Mouse (Mus musculus): ENCODE results near the gene Cdk6. TPM values are rescaled to one million over a fixed set of nuclear protein-coding genes. Genes with fewer than 3 reads are reported as not detected.

Gene Cdk6
- polyA plus RNA-seq, 1 experiment, result 8.9 TPM

- Histone ChIP-seq H3K36me3 (ENCODE audit: control insufficient read depth, insufficient read depth) (peaks cover 9% of the 10 kb centered on the region), H3K4me2 (ENCODE audit: low read depth) (no peak overlapping the region), H3K27me3 (ENCODE audit: control insufficient read depth, insufficient read depth, insufficient read length) (no peaks in the 10 kb centered on the region), H3ac (ENCODE audit: control insufficient read depth, insufficient read length) (no peak overlapping the region), H3K4me3 (no peak overlapping the region), H3K79me2 (ENCODE audit: control insufficient read depth, insufficient read depth) (no peaks in the 10 kb centered on the region)
- no peak for TF ChIP-seq USF1 (IDR thresholded peaks at IDR 0.05; ENCODE audit: low read depth)
- no peak for TF ChIP-seq SRF (IDR thresholded peaks at IDR 0.05; ENCODE audit: control insufficient read depth, insufficient read length, low read depth)
- no peak for TF ChIP-seq CEBPB (IDR thresholded peaks at IDR 0.05; ENCODE audit: insufficient read depth, poor library complexity, severe bottlenecking)
- no peak for TF ChIP-seq MYOG (IDR thresholded peaks at IDR 0.05; ENCODE audit: control insufficient read depth in 1 of 3, insufficient read depth in 1 of 3, insufficient read length in 2 of 3, low read depth in 2 of 3)
- TF ChIP-seq REST (IDR thresholded peaks at IDR 0.05; ENCODE audit: insufficient read depth, insufficient read length), result no peak
- no peak for TF ChIP-seq TCF12 (IDR thresholded peaks at IDR 0.05; ENCODE audit: insufficient read depth, poor library complexity, severe bottlenecking)
- TF ChIP-seq POLR2AphosphoS2 (IDR thresholded peaks at IDR 0.05; ENCODE audit: insufficient read length, low read depth), result no peak
- TF ChIP-seq E2F4 (IDR thresholded peaks at IDR 0.05; ENCODE audit: insufficient read depth), result no peak
- no peak for TF ChIP-seq MYOD1 (IDR thresholded peaks at IDR 0.05; ENCODE audit: control insufficient read depth in 1 of 3, insufficient read length in 2 of 3, low read depth in 2 of 3)
- no peak for TF ChIP-seq TCF3 (IDR thresholded peaks at IDR 0.05; ENCODE audit: insufficient read length, low read depth)
- no peak for TF ChIP-seq MAX (IDR thresholded peaks at IDR 0.05; ENCODE audit: low read depth)
- TF ChIP-seq POLR2A (IDR thresholded peaks at IDR 0.05; ENCODE audit: insufficient read length, low read depth), result no peak
Measured at GRCm38 (mm10) chr5:3515477-3515876, 174.2 kb downstream of the Cdk6 start.

- Histone ChIP-seq H3ac (ENCODE audit: control insufficient read depth, insufficient read length) (no peak overlapping the region), H3K36me3 (ENCODE audit: control insufficient read depth, insufficient read depth) (peaks cover 9% of the 10 kb centered on the region)
Measured at GRCm38 (mm10) chr5:3516481-3517075, 175.3 kb downstream of the Cdk6 start.

GRCm38 (mm10) chr5:3520493-3521359, 179.4 kb downstream of the Cdk6 start:
- H3K79me2 ChIP-seq (ENCODE audit: control insufficient read depth, insufficient read depth), result no peaks in the 10 kb centered on the region
- TF ChIP-seq REST (IDR thresholded peaks at IDR 0.05; ENCODE audit: insufficient read depth, insufficient read length) (no peak), MYOG (IDR thresholded peaks at IDR 0.05; ENCODE audit: control insufficient read depth in 1 of 3, insufficient read depth in 1 of 3, insufficient read length in 2 of 3, low read depth in 2 of 3) (peak in 1 of 3 experiments; percentile 15)
- peaks cover 9% of the 10 kb centered on the region for H3K36me3 ChIP-seq (ENCODE audit: control insufficient read depth, insufficient read depth)
- H3ac ChIP-seq (ENCODE audit: control insufficient read depth, insufficient read length), result no peak overlapping the region
- H3K4me3 ChIP-seq, result no peak overlapping the region
- H3K27me3 ChIP-seq (ENCODE audit: control insufficient read depth, insufficient read depth, insufficient read length), result no peaks in the 10 kb centered on the region
- no peak overlapping the region for H3K4me2 ChIP-seq (ENCODE audit: low read depth)

More at GRCm38 (mm10) chr5:3516481-3517075, 175.3 kb downstream of the Cdk6 start:
- TF ChIP-seq POLR2AphosphoS2 (IDR thresholded peaks at IDR 0.05; ENCODE audit: insufficient read length, low read depth) (no peak), MYOD1 (IDR thresholded peaks at IDR 0.05; ENCODE audit: control insufficient read depth in 1 of 3, insufficient read length in 2 of 3, low read depth in 2 of 3) (no peak), SRF (IDR thresholded peaks at IDR 0.05; ENCODE audit: control insufficient read depth, insufficient read length, low read depth) (no peak), USF1 (IDR thresholded peaks at IDR 0.05; ENCODE audit: low read depth) (no peak), POLR2A (IDR thresholded peaks at IDR 0.05; ENCODE audit: insufficient read length, low read depth) (no peak), E2F4 (IDR thresholded peaks at IDR 0.05; ENCODE audit: insufficient read depth) (no peak), MAX (IDR thresholded peaks at IDR 0.05; ENCODE audit: low read depth) (no peak), REST (IDR thresholded peaks at IDR 0.05; ENCODE audit: insufficient read depth, insufficient read length) (no peak), TCF12 (IDR thresholded peaks at IDR 0.05; ENCODE audit: insufficient read depth, poor library complexity, severe bottlenecking) (no peak), MYOG (IDR thresholded peaks at IDR 0.05; ENCODE audit: control insufficient read depth in 1 of 3, insufficient read depth in 1 of 3, insufficient read length in 2 of 3, low read depth in 2 of 3) (no peak), TCF3 (IDR thresholded peaks at IDR 0.05; ENCODE audit: insufficient read length, low read depth) (no peak), CEBPB (IDR thresholded peaks at IDR 0.05; ENCODE audit: insufficient read depth, poor library complexity, severe bottlenecking) (no peak)
- no peaks in the 10 kb centered on the region for H3K27me3 ChIP-seq (ENCODE audit: control insufficient read depth, insufficient read depth, insufficient read length)
- no peak overlapping the region for H3K4me3 ChIP-seq
- no peak overlapping the region for H3K4me2 ChIP-seq (ENCODE audit: low read depth)
- H3K79me2 ChIP-seq (ENCODE audit: control insufficient read depth, insufficient read depth), result no peaks in the 10 kb centered on the region

GRCm38 (mm10) chr5:3521741-3522140, 180.5 kb downstream of the Cdk6 start:
- Histone ChIP-seq H3ac (ENCODE audit: control insufficient read depth, insufficient read length) (no peak overlapping the region), H3K4me2 (ENCODE audit: low read depth) (no peak overlapping the region), H3K4me3 (no peak overlapping the region), H3K79me2 (ENCODE audit: control insufficient read depth, insufficient read depth) (no peaks in the 10 kb centered on the region), H3K36me3 (ENCODE audit: control insufficient read depth, insufficient read depth) (peaks cover 9% of the 10 kb centered on the region), H3K27me3 (ENCODE audit: control insufficient read depth, insufficient read depth, insufficient read length) (no peaks in the 10 kb centered on the region)
- no peak for TF ChIP-seq TCF12 (IDR thresholded peaks at IDR 0.05; ENCODE audit: insufficient read depth, poor library complexity, severe bottlenecking)
- TF ChIP-seq MAX (IDR thresholded peaks at IDR 0.05; ENCODE audit: low read depth), result no peak
- TF ChIP-seq MYOG (IDR thresholded peaks at IDR 0.05; ENCODE audit: control insufficient read depth in 1 of 3, insufficient read depth in 1 of 3, insufficient read length in 2 of 3, low read depth in 2 of 3), result no peak
- no peak for TF ChIP-seq SRF (IDR thresholded peaks at IDR 0.05; ENCODE audit: control insufficient read depth, insufficient read length, low read depth)
- TF ChIP-seq E2F4 (IDR thresholded peaks at IDR 0.05; ENCODE audit: insufficient read depth), result no peak
- no peak for TF ChIP-seq POLR2AphosphoS2 (IDR thresholded peaks at IDR 0.05; ENCODE audit: insufficient read length, low read depth)
- TF ChIP-seq CEBPB (IDR thresholded peaks at IDR 0.05; ENCODE audit: insufficient read depth, poor library complexity, severe bottlenecking), result no peak
- no peak for TF ChIP-seq MYOD1 (IDR thresholded peaks at IDR 0.05; ENCODE audit: control insufficient read depth in 1 of 3, insufficient read length in 2 of 3, low read depth in 2 of 3)
- no peak for TF ChIP-seq POLR2A (IDR thresholded peaks at IDR 0.05; ENCODE audit: insufficient read length, low read depth)
- TF ChIP-seq USF1 (IDR thresholded peaks at IDR 0.05; ENCODE audit: low read depth), result no peak
- no peak for TF ChIP-seq TCF3 (IDR thresholded peaks at IDR 0.05; ENCODE audit: insufficient read length, low read depth)
- TF ChIP-seq REST (IDR thresholded peaks at IDR 0.05; ENCODE audit: insufficient read depth, insufficient read length), result no peak

Measured in myocyte (in vitro differentiated cells).